Mouse (Mus musculus) embryo, embryonic 11.5 days (tissue): ENCODE data around the gene Nav2.
A peak's percentile ranks its signal among the peaks of the same experiment; 100 is the strongest.

Experiments used
- DNase-seq: peaks from one replicate; pipeline ENCODE4 v3.0.0-alpha.2; 2012; ENCODE audit warnings: low read depth, low spot score

The Nav2 gene

GRCm38 (mm10) chr7:49202971-49203370, 294.5 kb downstream of the Nav2 start:
- no peak for DNase-seq

GRCm38 (mm10) chr7:49204856-49205255, 296.3 kb downstream of the Nav2 start:
- no peak for DNase-seq

- no peak for DNase-seq
These were observed 297.0 kb downstream of the Nav2 start for GRCm38 (mm10) chr7:49205551-49205950.

GRCm38 (mm10) chr7:49206775-49207676, 298.5 kb downstream of the Nav2 start:
- no peak for DNase-seq

GRCm38 (mm10) chr7:49209526-49209925, 301.0 kb downstream of the Nav2 start:
- peak; percentile 7 for DNase-seq

GRCm38 (mm10) chr7:49210721-49211120, 302.2 kb downstream of the Nav2 start:
- DNase-seq: no peak

- DNase-seq: no peak
These were observed 304.5 kb downstream of the Nav2 start for GRCm38 (mm10) chr7:49213011-49213410.

GRCm38 (mm10) chr7:49217786-49218185, 309.3 kb downstream of the Nav2 start:
- DNase-seq: no peak

GRCm38 (mm10) chr7:49225741-49226140, 317.2 kb downstream of the Nav2 start:
- no peak for DNase-seq

GRCm38 (mm10) chr7:49232969-49233368, 324.5 kb downstream of the Nav2 start:
- DNase-seq: no peak

- no peak for DNase-seq
These were observed 325.8 kb downstream of the Nav2 start for GRCm38 (mm10) chr7:49234288-49234687.

GRCm38 (mm10) chr7:49235271-49235681, 326.8 kb downstream of the Nav2 start:
- DNase-seq: no peak

GRCm38 (mm10) chr7:49235821-49236220, 327.3 kb downstream of the Nav2 start:
- no peak for DNase-seq

GRCm38 (mm10) chr7:49240461-49240860, 331.9 kb downstream of the Nav2 start:
- no peak for DNase-seq

- no peak for DNase-seq
These were observed 332.8 kb downstream of the Nav2 start for GRCm38 (mm10) chr7:49241229-49241751.

- DNase-seq: no peak
These were observed 333.7 kb downstream of the Nav2 start for GRCm38 (mm10) chr7:49242261-49242660.

- DNase-seq: no peak
These were observed 334.6 kb downstream of the Nav2 start for GRCm38 (mm10) chr7:49243079-49243478.

GRCm38 (mm10) chr7:49245537-49246239, 337.2 kb downstream of the Nav2 start:
- peak; percentile 87 for DNase-seq

- DNase-seq: no peak
These were observed 337.7 kb downstream of the Nav2 start for GRCm38 (mm10) chr7:49246240-49246578.

GRCm38 (mm10) chr7:49246584-49247481, 338.3 kb downstream of the Nav2 start:
- no peak for DNase-seq

- DNase-seq: no peak
These were observed 339.3 kb downstream of the Nav2 start for GRCm38 (mm10) chr7:49247744-49248331.
